Mouse (Mus musculus): ENCODE data around the gene Tns4.

Tns4 gene

DNA sequence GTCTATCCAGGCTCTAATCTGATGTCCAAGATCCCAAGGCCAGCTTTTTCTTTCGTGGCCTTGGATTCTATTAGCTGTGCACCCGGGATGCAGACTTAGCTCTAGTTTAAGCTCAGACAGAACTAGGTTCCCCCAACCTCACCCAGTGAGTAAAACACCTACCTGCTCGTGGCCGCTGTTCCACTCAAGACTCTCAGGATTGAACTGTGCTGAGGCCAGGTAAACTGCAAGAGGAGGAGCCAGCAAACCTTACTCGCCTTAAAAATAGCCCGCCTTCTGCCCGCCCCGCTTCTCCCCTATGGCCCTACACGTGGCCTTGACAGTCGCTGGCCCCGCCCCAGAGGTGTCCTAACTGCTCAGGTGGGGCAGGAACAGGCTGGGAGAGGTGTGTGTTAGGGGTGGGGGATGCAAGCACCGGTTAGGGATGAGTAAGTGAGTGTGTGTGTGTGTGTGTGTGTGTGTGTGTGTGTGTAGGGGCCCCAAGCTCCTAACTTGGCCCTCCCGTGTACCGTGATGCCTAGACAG lies at the start of gene Tns4:
TSS of gene Tns4 (minus strand) at position 230 of the 525 bp plus-strand sequence.
- no peak for DNase-seq

DNA sequence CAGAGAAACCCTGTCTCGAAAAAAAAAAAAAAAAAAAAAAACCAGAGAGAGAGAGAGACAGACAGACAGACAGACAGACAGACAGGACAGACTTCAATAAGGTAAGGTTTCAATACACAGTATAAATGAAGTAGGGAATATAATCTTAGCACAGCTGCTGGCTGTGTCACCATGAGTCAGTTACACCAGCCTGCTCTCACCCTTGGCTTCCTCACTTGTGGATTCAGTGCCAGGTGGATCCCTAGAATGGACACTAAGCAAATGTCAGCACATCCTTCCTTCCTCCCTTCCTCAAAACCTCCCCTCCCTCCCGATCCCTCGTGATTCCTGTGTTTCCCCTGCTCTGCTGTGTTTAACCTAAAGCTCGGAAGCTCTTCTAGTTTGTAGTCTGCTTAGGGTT lies 48.3 kb upstream of the Tns4 start:
- no peak for DNase-seq

DNA sequence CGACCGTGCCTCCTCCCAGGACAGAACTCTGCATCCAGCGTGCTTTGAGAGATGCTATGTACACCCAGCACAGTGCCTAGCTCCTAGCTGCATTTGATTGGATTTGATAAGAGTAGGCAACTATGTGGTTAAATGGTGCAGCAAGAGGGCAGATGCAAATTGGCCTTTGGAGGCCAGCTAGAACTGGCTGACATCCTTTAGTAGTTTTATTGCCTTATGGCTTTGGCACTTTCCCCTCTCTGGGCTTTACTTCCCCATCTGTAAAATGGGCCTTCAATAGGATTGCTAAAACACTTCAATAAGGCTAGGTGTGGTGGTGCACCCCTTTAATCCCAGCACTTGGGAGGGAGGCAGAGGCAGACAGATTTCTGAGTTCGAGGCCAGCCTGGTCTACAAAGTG lies 47.9 kb upstream of the Tns4 start:
- no peak for DNase-seq

- DNase-seq = no peak
Observed at GRCm38 (mm10) chr11:99136361-99136760, 47.3 kb upstream of the Tns4 start.

DNA sequence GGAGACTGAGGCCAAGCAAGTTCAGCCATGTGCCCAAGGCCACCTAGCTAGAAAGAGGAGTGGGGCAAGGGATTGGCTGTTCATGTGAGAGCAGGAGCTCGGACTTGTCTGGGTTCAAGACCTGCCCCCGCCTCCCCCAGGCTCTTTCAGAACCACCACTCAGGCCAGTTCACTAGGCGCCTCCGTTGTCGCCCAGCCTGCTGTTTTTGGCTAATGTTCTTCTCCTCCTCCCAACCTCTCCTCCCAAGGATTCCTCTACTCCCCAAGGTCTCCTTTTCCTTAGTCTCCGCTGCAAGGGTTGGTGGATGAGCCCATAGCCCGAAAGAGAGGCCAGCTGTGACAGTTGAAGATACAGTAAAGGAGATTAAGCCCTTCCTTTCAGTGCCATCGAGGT lies 45.9 kb upstream of the Tns4 start:
- DNase-seq = no peak

DNA sequence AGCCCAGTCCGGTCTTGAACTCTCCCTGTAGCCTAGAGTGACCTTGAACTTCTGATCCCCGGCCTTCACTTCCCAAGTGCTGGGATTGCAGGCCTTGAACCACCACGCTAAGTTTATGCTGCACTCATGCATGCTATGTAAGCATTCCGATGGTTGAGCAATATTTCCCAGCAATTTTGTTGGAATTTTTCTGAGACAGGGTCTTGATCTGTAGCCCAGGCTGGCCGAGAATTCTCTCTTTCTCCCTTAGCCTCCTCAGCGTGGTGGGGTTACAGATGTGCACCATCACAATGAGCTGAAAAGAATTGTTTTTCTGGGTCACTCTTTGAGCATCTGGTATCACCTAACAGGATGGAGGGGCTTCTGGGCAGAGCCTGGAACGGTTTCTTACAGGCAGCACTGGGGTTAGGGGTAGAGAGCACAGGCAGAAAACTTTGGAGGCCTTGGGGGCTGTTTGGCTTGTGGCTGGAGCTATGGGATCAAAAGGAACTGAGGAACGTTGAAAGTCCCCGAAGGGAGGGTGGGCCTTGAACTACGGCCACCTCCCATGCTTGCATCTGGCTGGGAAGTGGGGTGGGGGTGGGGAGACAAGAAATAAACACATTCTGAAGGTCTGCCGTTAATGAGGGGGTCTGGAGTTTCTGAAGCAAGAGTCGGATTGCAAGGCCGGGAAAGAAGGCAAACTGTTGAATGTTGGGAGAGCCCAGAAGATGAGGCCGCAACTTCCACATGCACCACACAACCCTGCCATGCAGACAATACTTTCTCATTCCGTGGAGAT lies 45.4 kb upstream of the Tns4 start:
- DNase-seq = no peak

DNA sequence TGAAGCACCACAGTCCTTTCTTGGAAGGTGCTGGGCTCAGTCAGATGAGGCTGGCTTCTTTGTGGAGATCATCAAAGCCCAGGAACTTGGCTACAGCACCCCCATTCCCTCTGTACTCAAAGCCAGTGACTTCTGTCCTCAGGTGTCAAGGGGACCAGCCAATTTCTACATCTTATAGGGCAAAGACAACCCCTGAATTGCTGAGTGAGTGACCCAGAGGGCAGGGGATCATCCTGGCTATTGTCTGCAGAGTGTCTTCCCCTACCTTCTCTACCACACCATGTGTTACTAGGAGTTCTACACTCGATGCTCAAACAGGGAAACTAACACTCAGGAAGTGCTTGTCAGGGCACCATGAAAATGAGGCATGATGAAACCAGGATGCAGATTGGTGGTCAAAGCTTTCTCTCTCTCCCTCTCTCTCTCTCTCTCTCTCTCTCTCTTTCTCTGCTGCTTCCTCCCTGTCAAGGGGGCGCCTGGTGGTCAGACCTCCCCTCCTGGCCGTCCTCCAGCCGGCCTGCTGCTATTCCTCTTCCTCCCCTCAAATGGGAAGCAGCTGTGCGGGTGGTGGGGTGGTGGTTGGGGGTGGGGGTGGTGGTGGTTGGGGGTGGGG lies 44.3 kb upstream of the Tns4 start:
- no peak for DNase-seq

- DNase-seq = no peak
Observed at GRCm38 (mm10) chr11:99132091-99132730, 43.1 kb upstream of the Tns4 start.

GRCm38 (mm10) chr11:99131463-99131840 lies 42.3 kb upstream of the Tns4 start:
- no peak for DNase-seq

DNA sequence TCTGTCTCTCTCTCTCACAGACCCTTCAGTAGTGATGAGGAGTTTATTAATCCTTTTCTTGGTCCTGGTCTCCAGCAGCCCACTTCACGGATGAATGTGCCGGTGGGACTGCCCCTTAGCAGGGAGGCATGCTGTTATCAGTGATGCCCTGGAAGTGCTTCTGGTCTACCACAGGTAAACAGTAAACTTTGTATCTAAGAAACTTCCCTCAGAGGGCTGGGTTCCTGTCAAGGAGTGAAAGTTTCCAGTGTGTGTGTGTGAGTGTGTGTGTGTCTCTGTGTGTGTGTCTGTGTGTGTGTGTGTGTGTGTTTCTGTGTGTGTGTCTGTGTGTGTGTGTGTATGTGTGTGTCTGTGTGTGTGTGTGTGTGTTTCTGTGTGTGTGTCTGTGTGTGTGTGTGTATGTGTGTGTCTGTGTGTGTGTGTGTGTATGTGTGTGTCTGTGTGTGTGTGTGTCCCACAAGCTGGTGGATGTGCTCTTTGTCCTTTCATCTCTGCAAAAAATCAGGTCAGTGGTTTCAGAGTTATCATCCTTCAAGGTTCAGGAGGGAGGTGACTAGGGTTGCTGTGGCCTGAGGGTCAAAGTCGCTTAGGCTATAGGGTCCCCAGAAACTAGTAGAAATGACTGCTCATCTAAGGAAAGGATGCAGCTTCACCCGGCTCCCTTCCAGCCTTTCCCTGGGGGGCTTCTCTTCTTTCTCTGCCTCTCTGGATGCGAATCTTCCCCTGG lies 41.8 kb upstream of the Tns4 start:
- DNase-seq = no peak

GRCm38 (mm10) chr11:99129287-99129686 lies 40.2 kb upstream of the Tns4 start:
- DNase-seq = no peak

DNA sequence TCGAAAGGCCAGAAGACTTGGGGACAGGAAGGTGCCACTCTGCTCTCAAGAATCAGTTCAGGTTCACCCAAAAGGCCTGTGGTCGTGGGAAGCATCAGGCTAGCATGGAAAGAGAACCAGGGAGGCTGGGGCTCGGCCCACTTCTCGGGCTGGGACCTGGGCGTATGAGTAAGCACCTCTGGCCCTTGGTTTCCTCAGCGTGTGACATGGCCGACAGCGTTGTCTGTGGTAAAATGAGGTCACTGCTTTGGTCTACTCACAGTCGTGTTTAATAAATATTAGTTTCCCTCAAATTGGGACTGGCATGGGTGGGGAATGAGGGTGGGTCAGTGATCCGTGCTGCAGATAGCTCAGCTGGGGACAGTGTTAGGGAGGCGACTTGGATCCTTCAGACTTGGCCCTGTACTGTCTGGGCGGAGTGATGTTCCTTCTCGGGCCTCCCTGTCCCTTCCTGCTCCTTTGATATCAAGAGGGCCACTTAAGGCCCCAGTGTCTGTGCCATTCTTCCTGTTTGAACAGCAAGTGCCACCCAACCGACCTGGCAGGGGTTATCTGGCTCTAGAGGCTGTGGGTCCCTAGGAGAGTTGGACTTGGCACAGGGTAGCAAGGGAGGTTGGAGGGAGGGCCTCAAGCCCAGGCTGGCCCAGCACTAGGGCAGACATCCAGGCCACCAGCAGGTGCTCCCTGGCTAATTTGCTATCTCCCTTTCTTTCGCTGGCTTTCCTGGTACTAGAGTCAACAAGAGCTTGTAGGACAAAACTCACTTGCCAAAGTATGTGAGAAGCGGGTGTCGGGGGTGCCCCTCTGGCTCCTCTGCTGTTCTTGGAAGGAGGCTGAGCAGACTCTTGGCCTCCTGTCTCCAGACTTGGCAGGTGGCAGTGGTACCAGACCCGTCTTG lies 38.9 kb upstream of the Tns4 start:
- peak in 1 of 2 experiments; percentile 5 for DNase-seq

- no peak for DNase-seq
Observed at GRCm38 (mm10) chr11:99126482-99127253, 37.6 kb upstream of the Tns4 start.

DNA sequence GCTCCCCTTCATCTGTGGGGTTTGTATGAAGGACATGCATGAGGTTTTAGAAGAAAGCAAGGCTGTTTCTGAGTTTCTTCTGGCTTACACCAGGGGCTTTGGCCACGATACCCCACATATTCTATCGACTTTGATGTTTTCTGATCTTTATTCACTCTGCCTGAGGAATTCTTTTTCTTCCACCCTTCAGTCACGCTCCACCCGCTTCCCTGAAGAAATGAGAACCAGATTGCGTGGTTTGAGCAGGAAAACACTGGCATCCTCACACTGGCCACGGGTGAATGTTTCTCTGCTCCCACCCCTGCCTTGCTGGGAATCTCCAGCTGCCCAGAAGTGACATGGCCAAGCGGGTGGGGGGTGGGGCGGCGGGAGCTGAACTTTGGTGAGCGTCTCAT lies 35.5 kb upstream of the Tns4 start:
- DNase-seq = no peak

DNA sequence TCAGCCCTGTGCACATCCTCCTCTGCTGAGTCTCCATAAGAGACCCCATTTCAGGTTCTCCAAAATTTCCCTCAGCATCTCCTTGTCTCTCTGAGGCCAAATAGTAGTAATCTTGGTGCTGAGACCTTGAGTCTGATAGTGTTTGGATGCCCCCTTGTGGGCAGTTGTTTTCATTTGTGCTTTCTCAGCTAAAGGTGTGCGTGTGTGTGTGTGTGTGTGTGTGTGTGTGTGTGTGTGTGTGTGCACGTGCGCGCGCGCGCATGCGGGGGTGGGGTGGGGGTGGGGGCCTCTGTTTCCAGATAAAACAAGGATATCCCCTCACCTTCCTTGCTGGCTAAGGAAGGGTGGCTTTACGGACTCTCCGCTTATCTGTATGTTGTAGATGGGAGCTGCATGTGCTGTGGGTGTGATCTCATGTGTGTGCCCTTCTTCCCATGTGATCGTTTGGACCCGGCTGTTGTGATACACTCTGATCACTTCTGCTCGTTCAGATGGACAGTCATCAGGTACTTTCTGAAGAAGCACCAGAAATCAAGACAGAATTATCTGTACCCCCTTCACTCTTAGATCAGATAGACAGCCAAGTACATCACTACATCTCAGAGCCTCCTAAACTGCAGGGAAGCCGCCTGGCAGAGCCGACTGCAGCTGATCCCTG lies 35.0 kb upstream of the Tns4 start:
- DNase-seq = peak; percentile 7 to 32

- DNase-seq = no peak
Observed at GRCm38 (mm10) chr11:99122703-99123102, 33.6 kb upstream of the Tns4 start.

- DNase-seq = no peak
Observed at GRCm38 (mm10) chr11:99121218-99121631, 32.1 kb upstream of the Tns4 start.

DNA sequence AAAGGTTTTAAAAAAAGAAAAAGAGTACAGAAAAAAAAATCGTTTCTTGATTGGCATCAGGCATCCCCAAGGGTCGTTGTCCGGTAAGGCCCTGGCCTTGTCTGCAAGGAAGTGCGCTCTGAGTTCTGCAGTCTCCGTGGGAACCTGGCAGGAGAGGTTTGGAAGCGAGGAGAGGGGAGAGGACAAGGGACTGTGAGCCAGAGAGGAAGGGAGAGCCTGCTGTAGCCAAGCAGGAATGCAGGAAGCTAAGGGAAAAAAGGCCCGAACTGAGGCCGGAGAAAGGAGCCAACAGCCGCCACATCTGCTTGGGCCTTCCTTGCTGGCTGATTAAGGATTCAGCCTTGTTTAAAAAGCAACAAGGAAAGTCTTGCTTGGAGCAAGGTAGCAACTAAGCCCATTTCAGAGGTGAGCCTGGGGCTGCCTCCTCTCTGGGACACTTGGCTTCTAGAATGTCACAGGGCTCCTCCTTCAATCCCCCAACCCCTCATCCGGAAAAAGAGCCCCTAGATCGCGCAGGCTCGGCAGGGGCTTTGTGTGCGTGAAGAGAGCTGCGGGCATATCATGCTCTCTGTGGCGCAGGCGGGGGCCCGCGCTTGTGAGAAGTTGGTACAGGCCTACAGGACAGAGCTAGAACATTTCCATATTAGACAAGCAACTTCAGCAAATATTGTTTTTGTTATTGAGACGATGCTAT lies 31.6 kb upstream of the Tns4 start:
- no peak for DNase-seq

GRCm38 (mm10) chr11:99118963-99119362 lies 29.9 kb upstream of the Tns4 start:
- no peak for DNase-seq

DNA sequence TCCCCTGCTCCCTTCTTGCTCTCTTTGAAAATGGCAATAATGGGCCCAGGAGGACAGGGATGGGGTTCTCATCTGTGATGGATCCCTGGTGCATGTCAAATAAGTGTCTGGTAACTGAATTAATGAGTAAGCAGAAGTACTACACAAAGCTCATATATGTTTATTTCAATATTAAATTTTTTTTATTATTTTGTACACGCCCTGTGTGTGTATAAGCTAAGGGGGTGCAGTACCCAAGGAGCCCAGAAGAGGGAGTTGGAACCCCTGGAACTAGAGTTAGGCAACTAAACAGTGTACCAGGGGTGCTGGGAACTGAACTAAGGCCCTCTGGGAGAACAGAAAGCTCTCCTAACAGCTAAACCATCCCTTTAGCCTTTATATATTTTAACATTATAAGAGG lies 29.3 kb upstream of the Tns4 start:
- DNase-seq = no peak
